Mouse (Mus musculus) heart, embryonic 11.5 days (tissue): ENCODE measurements around the gene Aif1l. TPM values are rescaled to one million over a fixed set of nuclear protein-coding genes. Genes with fewer than 3 reads are reported as not detected.
"Not testable (repeated sequence)": the region's sequence is repeated elsewhere in the genome, so short reads cannot be mapped to it uniquely, and the experiment has no call there.

Experiments used
- ATAC-seq: fragments of 200-750 bp; cut with Nextera tagmentation; replicated peaks from 2 replicates; pipeline ENCODE4 v1.8.0; 2017; ENCODE audit warnings: moderate library complexity; ENCODE audit not compliant: insufficient number of reproducible peaks, low FRiP score, low TSS enrichment
- H3K27ac ChIP-seq: fragments of 300-500 bp; sonication (generic); 2 replicates; pipeline ENCODE4 v1.5.1; 2014; ENCODE audit warnings: mild to moderate bottlenecking, low read depth, low read length
- H3K27me3 ChIP-seq: fragments of 300-500 bp; sonication (generic); 2 replicates; pipeline ENCODE4 v1.6.1; 2014; ENCODE audit warnings: mild to moderate bottlenecking, low read length, mixed read lengths; ENCODE audit not compliant: control insufficient read depth, insufficient read depth
- H3K36me3 ChIP-seq: fragments of 300-500 bp; sonication (generic); 2 replicates; pipeline ENCODE4 v1.6.1; 2014; ENCODE audit warnings: mild to moderate bottlenecking, low read length, moderate library complexity, mixed read lengths; ENCODE audit not compliant: control insufficient read depth, insufficient read depth
- H3K4me1 ChIP-seq: fragments of 300-500 bp; sonication (generic); 2 replicates; pipeline ENCODE4 v1.6.1; 2014; ENCODE audit warnings: low read length; ENCODE audit not compliant: control insufficient read depth, insufficient read depth
- H3K4me2 ChIP-seq: fragments of 300-500 bp; sonication (generic); 2 replicates; pipeline ENCODE4 v1.6.1; 2014; ENCODE audit warnings: mild to moderate bottlenecking, moderate library complexity
- H3K4me3 ChIP-seq: fragments of 300-500 bp; sonication (generic); 2 replicates; pipeline ENCODE4 v1.5.1; 2014; ENCODE audit warnings: low read depth, low read length
- H3K9ac ChIP-seq: fragments of 300-500 bp; sonication (generic); 2 replicates; pipeline ENCODE4 v1.6.1; 2014; ENCODE audit warnings: mild to moderate bottlenecking, low read depth, low read length, moderate library complexity
- H3K9me3 ChIP-seq: fragments of 300-500 bp; sonication (generic); replicated peaks from 2 replicates; pipeline ENCODE4 v1.6.1; 2016; ENCODE audit warnings: low read length; ENCODE audit not compliant: control insufficient read depth
- WGBS: fragments of 180-500 bp; shearing (Covaris S2); extraction: QIAGEN DNeasy Blood & Tissue Kit; methylation state at CpG from one replicate; pipeline ENCODE4 v1.1.7; 2014; ENCODE audit not compliant: insufficient replicate concordance; 5-methylcytosine and 5-hydroxymethylcytosine counted together
- polyA plus RNA-seq: library from polyadenylated mRNA; unstranded; fragments of >200 nt; fragmentation: Nextera tagmentation; extraction: Ambion mirVana; gene quantifications from 2 replicates; pipeline ENCODE4 v1.2.1, GENCODE M21; 2014

Aif1l gene
- polyA plus RNA-seq, 1 experiment from 2014 or later: 83.7 TPM

DNA sequence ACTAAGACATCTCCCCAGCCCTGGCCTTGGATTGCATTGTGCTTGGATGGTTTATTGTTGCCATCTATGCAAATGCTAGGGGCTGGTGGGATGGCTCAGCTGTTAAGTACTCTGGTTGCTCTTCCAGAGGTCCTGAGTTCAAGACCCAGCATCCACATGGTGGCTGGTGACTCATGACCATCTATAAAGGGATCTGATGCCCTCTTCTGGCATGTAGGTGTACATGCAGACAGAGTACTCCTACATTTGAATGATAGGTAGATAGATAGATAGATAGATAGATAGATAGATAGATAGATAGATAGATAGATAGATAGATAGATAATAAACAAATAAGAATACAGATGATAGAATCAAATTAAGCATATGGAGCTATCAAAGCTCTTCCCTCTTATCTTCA is 35.7 kb upstream of the Aif1l start:
- H3K9me3 ChIP-seq, ATAC-seq, H3K4me3 ChIP-seq, H3K36me3 ChIP-seq, H3K4me2 ChIP-seq, H3K27me3 ChIP-seq, H3K27ac ChIP-seq, H3K4me1 ChIP-seq, H3K9ac ChIP-seq: not testable (repeated sequence)

DNA sequence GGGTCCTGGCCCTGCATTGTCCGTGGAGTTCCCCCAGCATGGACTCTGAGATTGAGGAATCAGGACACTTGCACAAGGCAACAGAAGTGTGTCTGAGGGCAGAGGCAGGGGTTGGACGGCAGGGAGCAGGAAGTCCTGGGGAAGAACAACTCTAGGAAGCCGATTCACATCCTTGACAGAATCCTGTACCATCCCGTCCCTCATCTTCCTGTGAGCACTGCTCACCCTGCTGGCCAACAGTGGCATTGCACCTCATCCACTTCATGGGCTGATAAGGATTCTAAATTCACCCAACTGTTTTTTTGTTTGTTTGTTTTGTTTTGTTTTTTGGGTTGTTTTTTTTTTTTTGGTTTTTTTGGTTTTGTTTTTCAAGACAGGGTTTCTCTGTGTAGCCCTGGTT is 34.8 kb upstream of the Aif1l start:
- Histone ChIP-seq H3K36me3 (no peaks in the 10 kb centered on the region), H3K4me1 (no peaks in the 10 kb centered on the region), H3K9me3 (no peaks in the 10 kb centered on the region), H3K9ac (no peak overlapping the region), H3K4me2 (no peak overlapping the region), H3K27me3 (peaks cover 5% of the 10 kb centered on the region; the same call in 1 of the 2 replicates), H3K27ac (no peak overlapping the region), H3K4me3 (no peak overlapping the region)
- 21% methylated on average over 4 of the region's 4 CpGs for WGBS
- no peak for ATAC-seq

DNA sequence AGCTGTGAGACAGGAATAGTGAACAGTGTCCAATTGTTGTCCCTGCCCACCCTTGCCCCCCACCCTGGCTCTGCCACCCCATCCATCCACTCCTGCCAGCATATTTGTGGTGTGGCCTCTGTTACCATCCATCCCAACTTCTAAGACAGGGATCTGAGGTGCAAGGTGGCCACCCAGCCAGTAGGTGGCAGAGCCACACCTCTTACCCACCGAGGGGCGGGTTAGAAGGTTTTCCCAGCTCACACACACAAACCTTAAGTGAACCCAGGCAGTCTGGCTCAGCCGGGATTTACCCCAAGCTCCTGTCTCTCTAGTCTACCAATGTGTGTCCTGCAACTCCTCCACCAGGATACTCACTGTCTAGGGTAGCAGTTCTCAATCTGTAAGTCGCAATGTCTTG is 32.3 kb upstream of the Aif1l start:
- no peak overlapping the region for H3K9ac ChIP-seq
- ATAC-seq: no peak
- H3K27me3 ChIP-seq: peaks cover 24% of the 10 kb centered on the region
- H3K36me3 ChIP-seq: no peaks in the 10 kb centered on the region
- H3K4me2 ChIP-seq: no peak overlapping the region
- no peak overlapping the region for H3K4me3 ChIP-seq
- no peak overlapping the region for H3K27ac ChIP-seq
- no peaks in the 10 kb centered on the region for H3K4me1 ChIP-seq
- no peaks in the 10 kb centered on the region for H3K9me3 ChIP-seq
- 25% methylated on average over 4 of the region's 4 CpGs for WGBS

DNA sequence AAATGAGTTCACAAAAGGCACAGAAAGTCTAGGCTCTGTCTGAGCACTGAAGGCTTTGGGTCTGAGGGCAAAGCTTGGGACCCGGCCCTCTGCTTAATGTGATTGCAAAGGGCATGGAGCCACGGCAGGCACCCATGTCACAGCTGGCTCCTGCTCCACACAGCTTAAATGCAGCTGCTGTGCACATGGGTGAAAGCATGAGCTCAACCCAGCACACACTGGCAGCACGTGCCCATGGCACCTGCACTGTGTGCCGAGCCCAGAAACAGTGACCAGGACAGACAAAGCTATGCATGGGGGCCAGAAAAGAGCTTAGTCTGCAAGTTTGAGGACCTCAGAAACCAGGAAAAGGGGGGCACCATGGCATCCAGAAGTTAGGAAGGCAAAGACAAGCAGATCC is 26.3 kb upstream of the Aif1l start:
- H3K27me3 ChIP-seq: peaks cover 34% of the 10 kb centered on the region
- no peak for ATAC-seq
- 74% methylated on average over 4 of the region's 4 CpGs for WGBS

DNA sequence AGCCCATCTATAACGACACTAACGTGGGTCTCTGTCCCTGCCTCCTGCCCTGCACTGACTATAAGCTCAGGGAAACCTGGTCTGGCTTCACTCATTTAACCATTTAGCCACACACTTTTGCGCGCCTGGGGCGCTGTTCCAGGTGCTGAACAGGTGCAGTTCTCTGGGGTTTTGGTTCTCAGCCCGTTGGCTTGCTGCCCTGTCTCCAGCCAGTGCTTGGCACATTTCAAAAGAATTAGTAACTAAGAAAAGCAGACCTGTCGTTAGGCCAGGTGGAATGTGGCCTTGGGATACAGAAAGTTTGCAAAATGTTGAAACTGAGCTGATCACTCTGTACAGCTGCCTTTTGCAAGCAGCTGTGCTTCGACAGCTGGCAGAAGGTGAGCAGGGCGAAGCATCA is 25.1 kb upstream of the Aif1l start:
- no peak overlapping the region for H3K4me2 ChIP-seq
- no peaks in the 10 kb centered on the region for H3K9me3 ChIP-seq
- no peaks in the 10 kb centered on the region for H3K36me3 ChIP-seq
- peaks cover 32% of the 10 kb centered on the region for H3K27me3 ChIP-seq
- H3K4me3 ChIP-seq: no peak overlapping the region
- WGBS: 31% methylated on average over 9 of the region's 9 CpGs
- H3K4me1 ChIP-seq: no peaks in the 10 kb centered on the region
- ATAC-seq: no peak
- no peak overlapping the region for H3K9ac ChIP-seq
- no peak overlapping the region for H3K27ac ChIP-seq

More for the DNA sequence above, 26.3 kb upstream of the Aif1l start:
- Histone ChIP-seq H3K27ac (no peak overlapping the region), H3K9me3 (no peaks in the 10 kb centered on the region), H3K4me3 (no peak overlapping the region), H3K4me1 (no peaks in the 10 kb centered on the region), H3K36me3 (no peaks in the 10 kb centered on the region), H3K9ac (no peak overlapping the region), H3K4me2 (no peak overlapping the region)

DNA sequence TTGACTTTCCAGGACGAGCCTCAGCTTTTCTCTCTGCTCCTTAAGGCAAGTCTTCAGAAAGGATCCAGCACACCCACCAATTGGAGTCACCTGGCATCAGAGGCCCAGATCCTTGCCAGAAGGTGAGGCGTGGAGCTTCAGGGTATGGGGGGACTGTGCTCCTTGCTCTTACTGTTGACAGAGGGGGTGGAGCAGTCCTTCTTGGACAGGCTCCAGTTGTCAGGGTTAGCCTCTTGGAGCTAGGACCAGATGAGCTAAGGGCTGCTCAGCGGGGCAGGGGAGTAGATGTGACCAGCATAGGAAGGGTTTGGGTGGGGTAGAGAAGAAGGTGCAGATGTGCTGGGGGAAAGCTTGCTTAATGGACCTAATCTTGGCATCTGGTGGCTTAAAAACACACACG is 24.0 kb upstream of the Aif1l start:
- no peak overlapping the region for H3K4me3 ChIP-seq
- no peaks in the 10 kb centered on the region for H3K9me3 ChIP-seq
- H3K27ac ChIP-seq: no peak overlapping the region
- H3K9ac ChIP-seq: no peak overlapping the region
- no peak overlapping the region for H3K4me2 ChIP-seq
- H3K4me1 ChIP-seq: no peaks in the 10 kb centered on the region
- H3K36me3 ChIP-seq: no peaks in the 10 kb centered on the region
- peaks cover 26% of the 10 kb centered on the region for H3K27me3 ChIP-seq
- 52% methylated on average over 4 of the region's 4 CpGs for WGBS
- no peak for ATAC-seq

DNA sequence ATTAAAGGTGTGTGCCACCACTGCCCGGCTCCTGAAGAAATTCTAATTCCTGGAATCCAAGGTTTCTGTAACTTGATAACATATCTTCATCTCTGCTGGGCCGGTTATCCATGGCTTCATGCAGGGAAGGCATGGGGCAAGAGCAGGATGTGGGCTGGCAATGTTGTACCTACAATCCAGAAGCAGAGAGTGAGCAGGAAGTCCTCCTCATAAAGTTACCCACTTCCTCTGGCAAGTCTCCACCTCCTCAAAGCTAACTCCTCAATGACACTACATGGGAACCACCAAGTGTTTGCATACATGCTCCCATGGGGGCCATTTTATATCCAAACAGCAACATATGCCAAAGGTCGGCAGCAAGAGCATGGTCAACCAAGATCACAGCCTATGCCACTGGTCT is 20.3 kb upstream of the Aif1l start:
- no peaks in the 10 kb centered on the region for H3K36me3 ChIP-seq
- 71% methylated on average over 3 of the region's 3 CpGs for WGBS

DNA sequence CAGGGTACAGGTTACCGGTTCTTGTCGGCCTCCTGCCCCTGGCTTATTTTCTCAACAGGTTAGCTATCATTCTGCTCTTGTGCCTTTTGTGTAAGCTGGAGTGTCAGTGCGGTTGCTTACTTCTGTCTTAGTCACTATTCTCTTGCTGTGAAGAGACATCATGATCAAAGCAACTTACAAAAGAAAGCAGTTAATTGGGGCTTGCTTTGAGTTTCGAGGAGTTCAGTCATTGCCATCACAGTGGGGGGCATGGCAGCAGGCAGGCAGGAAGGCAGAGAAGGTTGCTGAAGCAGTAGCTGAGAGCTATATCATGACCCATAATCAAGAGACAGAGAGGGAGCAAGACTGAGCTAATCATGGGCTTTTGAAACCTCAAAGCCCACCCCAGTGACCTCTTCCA is 15.4 kb upstream of the Aif1l start:
- H3K9ac ChIP-seq: no peak overlapping the region
- no peak overlapping the region for H3K27ac ChIP-seq
- no peak overlapping the region for H3K4me2 ChIP-seq
- H3K36me3 ChIP-seq: no peaks in the 10 kb centered on the region
- no peaks in the 10 kb centered on the region for H3K9me3 ChIP-seq
- WGBS: 52% methylated on average over 4 of the region's 4 CpGs
- ATAC-seq: no peak
- H3K4me1 ChIP-seq: peaks cover 3% of the 10 kb centered on the region; the same call in 1 of the 2 replicates
- no peak overlapping the region for H3K4me3 ChIP-seq
- H3K27me3 ChIP-seq: no peaks in the 10 kb centered on the region

More for the DNA sequence above, 20.3 kb upstream of the Aif1l start:
- Histone ChIP-seq H3K4me2 (no peak overlapping the region), H3K27ac (no peak overlapping the region), H3K4me3 (no peak overlapping the region), H3K9ac (no peak overlapping the region), H3K9me3 (no peaks in the 10 kb centered on the region), H3K4me1 (no peaks in the 10 kb centered on the region), H3K27me3 (peaks cover 5% of the 10 kb centered on the region; the same call in 1 of the 2 replicates)
- ATAC-seq: no peak

DNA sequence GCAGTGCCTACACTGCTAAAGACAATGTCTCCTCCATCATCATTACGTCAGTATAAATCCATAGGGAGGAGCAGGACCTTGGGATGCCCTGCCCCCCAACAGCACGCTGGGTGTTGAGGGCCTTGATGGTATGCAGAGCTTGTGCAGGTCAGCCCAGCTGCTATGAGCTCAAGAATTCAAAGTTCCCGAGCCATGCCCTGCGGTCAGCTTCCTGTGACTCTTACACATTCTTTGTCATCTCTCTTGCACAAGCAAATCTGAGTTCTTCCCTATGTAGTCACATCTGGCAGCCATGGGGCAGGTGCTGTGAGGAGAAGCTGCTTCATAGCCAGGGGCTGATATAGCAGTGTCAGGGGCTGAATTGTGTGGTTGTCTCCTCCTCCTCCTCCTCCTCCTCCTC is 14.9 kb upstream of the Aif1l start:
- H3K9me3 ChIP-seq: no peaks in the 10 kb centered on the region
- 25% methylated on average over 4 of the region's 4 CpGs for WGBS
- no peaks in the 10 kb centered on the region for H3K36me3 ChIP-seq
- no peak overlapping the region for H3K27ac ChIP-seq
- no peak overlapping the region for H3K4me2 ChIP-seq
- peaks cover 3% of the 10 kb centered on the region; the same call in 1 of the 2 replicates for H3K4me1 ChIP-seq
- no peak overlapping the region for H3K4me3 ChIP-seq
- H3K9ac ChIP-seq: no peak overlapping the region
- no peak; the same call in 1 of the 2 replicates for ATAC-seq
- no peaks in the 10 kb centered on the region for H3K27me3 ChIP-seq
